Mouse (Mus musculus) CD4-positive, CD25-positive, alpha-beta regulatory T cell, adult 4 months (primary cell): ENCODE data around the gene C8b. TPM values are rescaled to one million over a fixed set of nuclear protein-coding genes. Genes with fewer than 3 reads are reported as not detected.

Experiments used
- ATAC-seq: one replicate; pipeline ENCODE4 v1.8.0; 2017
- polyA plus RNA-seq, 2 experiments: library from polyadenylated mRNA; unstranded; fragments of 100-300 nt; shearing (Covaris generic); gene quantifications; one replicate each; pipeline ENCODE4 v1.2.1; 2017

C8b gene
- polyA plus RNA-seq = not detected

- ATAC-seq = no peak
Measured at GRCm38 (mm10) chr4:104766065-104766464, at the start of gene C8b. Gene C8b, plus strand, starts transcription at chr4:104766317.

DNA sequence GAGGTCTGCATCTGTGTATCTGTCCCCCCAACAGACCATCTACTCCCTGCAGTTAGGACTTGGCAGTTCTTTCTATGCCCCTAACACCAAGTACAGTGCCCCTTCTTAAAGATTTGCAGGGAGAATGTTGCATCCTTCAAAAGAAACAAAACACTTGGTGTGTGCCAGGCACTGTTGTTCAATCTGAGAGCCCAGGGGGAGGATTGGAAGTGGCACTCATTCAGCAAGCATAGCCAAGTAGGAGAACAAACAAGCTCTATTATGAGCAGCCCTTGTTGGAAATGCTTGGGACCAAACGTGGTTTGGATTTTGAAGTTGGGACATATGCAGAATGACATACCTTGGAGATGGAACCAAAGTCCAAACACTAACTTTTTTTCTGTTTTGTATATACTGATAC is 49.6 kb upstream of the C8b start:
- ATAC-seq = no peak

- no peak for ATAC-seq
Measured at GRCm38 (mm10) chr4:104718973-104719795, 46.9 kb upstream of the C8b start.

- ATAC-seq = no peak
Measured at GRCm38 (mm10) chr4:104723527-104724045, 42.5 kb upstream of the C8b start.

DNA sequence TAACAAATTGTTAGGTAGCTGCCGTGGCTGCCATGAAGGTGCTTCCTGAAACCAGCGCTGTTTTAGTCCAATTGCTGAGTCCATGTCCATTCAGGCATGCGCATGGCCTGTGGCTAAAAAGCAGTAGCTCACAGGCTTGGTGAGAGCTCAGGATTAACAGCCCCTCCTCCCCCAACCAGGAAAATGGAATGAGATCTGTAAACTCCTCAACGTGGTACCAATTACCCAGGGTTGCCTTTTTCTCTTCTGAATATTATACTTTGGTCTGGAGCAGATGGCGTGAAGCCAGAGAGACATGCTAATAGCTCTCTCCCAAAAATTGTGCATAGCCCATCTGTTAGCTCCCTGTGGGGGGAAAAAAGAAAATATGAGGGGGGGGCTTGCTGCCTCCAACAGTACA is 41.9 kb upstream of the C8b start:
- no peak for ATAC-seq

- ATAC-seq = no peak
Measured at GRCm38 (mm10) chr4:104725673-104726072, 40.4 kb upstream of the C8b start.

DNA sequence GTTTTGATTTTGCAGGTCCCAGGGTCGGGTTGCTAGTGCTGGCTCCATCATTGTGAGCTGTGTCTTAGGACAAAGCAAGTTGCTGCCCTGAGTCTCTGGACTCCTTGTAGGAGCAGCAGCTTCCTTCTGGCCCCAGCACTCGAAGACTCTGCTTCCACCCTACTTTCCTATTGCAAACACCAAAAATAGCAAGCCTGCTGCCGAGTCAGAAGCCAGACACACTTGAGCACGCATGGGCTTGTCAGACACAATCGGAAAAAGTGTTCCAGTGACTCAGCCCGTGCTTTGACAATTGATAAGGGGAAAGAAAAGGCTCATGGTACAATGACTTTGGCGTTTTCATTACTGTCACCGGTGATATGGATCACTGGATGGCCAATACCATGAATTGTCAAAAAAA is 36.9 kb upstream of the C8b start:
- ATAC-seq = no peak

DNA sequence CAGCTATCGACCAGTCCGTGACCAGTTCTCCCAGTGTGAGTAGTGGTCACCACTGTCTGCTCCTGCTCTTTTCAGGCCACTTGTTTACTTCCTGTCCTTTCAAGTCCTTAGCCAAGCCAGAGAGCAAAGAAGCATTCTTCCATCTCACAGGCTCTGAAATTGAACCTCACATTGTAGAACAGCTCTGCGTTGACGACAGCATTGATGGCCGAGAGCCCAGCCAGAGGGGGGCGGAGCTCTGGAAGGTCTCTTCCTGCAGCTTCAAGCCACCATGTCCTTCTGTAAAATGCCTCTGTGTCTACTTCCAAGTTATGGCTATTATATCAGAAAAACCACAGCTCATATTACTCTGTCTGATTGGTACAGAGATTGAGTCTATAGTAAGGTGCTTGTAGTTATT is 19.6 kb upstream of the C8b start:
- ATAC-seq = no peak

DNA sequence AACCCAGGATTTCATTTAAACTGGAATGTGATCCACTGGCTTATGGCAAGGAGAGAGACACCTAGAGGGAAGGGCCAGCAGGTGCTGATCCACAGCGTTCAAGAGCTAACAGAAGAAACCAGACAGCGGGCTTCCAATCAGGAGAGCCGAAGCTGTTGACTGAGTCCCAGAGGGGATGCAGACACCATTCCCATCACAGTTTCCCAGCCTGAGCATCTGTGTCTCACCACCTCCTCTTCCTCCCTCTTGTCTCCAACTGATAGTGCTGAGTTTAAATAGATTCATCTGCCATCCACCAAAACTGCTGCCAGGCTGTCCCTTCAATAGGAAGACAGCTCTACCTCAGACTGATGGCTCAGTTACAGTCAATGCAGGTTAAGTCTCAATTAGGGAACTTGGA is 12.0 kb upstream of the C8b start:
- no peak for ATAC-seq

DNA sequence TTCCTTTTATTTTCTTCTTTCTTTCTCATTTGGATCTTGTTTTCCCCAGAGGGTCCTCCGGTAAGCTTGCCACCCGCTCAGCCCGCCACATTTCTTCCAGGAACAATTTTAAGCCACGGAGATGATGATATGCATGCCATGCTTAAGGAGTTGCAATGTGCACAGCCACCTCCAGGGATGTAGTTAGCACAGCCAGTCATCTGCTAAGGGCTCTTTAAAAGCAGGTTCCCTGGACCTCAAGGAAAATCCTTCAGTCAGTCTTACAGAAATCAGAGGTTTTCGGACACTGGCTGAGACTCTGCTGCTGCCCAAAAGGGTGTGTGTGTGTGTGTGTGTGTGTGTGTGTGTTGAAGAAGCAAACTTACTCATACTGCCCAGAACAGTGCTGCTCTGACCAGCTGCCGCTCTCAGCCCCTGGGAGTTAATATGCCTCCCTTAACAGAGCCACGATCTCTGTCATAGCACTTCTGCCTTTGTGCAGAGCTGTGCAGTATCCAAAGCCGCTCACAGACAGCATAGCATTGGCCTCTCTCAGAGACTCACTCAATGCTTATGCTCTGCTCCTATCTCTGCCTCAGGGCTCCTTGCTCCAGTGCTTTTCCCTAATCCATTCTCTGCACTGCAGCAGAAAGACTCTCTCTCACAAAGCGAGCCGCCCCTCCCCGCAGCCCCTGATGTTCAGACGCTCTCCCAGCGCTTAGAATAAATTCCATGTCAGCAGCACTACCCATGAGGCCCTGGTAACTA is 5.1 kb upstream of the C8b start:
- no peak for ATAC-seq

- ATAC-seq = no peak
Measured at GRCm38 (mm10) chr4:104768190-104768589, 2.1 kb downstream of the C8b start.

DNA sequence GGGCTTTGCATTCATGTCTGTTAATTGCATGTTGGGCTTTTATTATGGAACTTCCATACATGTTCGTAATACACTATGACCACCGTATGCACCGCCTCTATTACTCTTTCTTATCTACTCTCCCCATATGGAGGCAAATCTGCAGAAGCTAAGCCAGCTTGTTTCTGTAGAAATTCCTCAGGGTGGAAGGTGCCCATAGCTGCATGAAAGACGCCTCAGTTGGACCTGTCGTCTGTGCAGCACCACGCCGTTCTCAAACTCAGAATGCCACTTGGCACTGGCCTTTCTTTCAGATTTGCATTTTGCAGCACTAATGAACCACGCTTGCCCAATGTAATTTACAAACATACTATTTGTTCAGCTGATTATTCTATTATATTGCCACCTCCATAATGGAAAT is 3.5 kb downstream of the C8b start:
- no peak for ATAC-seq

- no peak for ATAC-seq
Measured at GRCm38 (mm10) chr4:104770331-104770730, 4.2 kb downstream of the C8b start.

DNA sequence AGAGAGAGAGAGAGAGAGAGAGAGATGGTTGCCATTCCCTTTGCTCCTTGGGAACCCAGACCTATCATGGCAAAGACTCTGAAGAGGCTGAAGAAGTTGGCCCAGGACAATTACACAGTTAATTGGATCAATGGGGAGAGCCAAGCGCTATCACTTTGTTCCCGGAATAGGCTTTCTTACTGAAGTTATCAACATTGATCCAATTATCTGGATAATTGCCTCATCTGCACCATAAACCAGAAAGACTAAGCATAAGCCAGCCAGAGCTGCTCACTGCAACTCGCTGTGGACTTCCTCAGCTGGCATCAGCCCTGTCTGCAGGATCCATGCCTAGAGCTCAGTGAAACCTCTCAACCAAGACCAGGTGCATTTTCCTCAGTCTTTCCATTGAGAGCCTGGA is 9.5 kb downstream of the C8b start:
- ATAC-seq = no peak

DNA sequence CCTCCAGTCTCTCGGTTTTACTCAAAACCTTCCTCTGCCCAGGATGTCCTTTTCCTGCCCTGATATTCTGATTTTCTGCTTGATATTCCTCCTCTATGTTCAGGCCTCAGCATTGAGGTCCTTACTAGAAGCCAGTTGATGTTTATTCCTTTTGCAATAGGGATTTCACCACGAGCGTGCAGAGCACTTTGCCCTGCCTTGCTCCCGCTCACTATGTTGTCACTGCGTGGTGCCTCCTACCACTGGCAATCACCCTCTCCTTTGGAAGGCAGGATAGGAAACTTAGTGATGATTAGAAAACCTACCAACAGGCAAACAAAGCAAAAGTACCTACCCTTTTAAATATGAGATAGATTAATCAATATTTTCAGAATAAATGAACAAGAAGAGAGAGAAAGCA is 13.3 kb downstream of the C8b start:
- ATAC-seq = no peak

GRCm38 (mm10) chr4:104781441-104781840 is 15.3 kb downstream of the C8b start:
- ATAC-seq = no peak

DNA sequence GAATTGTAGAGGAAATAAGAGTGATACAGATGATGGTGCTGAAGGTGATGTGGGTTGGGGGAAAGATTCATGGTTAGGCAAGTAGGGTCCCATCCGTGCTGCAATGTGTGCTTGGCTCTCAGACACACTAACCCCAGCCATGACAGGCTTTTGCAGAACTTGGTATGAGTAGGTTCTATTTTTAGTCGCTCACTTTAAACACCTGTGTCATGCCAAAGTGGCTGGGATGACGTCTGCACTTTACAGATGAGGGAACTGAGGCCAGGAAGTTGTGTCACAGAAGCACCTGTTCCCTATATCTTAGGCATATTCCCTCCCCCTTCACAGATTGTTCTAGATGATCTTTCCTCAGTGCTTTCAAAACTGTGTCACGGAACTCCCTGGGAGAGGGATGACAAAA is 16.2 kb downstream of the C8b start:
- no peak for ATAC-seq

- ATAC-seq = no peak
Measured at GRCm38 (mm10) chr4:104792111-104792510, 26.0 kb downstream of the C8b start.

DNA sequence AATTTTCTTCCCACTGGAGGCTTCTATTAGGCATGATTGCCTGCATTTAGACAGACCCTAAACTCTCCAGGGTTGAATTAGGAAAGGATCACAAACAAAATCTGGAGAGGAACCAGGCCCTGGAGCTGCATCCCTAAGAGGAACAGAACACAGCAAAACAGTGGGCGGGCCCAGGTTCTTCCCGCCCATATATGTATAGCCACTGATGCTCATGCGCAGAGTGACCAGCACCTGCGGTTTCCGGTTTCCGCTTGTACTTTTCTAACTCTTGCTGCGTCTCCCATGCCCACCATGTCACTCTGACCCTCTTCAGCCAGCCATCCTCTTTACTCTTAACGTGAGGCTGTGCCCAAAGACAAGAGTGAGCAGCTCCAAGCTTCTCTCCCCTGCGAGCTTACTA is 32.8 kb downstream of the C8b start:
- ATAC-seq = no peak

GRCm38 (mm10) chr4:104801625-104802024 is 35.5 kb downstream of the C8b start:
- ATAC-seq = no peak

GRCm38 (mm10) chr4:104804100-104804499 is 38.0 kb downstream of the C8b start:
- ATAC-seq = no peak

DNA sequence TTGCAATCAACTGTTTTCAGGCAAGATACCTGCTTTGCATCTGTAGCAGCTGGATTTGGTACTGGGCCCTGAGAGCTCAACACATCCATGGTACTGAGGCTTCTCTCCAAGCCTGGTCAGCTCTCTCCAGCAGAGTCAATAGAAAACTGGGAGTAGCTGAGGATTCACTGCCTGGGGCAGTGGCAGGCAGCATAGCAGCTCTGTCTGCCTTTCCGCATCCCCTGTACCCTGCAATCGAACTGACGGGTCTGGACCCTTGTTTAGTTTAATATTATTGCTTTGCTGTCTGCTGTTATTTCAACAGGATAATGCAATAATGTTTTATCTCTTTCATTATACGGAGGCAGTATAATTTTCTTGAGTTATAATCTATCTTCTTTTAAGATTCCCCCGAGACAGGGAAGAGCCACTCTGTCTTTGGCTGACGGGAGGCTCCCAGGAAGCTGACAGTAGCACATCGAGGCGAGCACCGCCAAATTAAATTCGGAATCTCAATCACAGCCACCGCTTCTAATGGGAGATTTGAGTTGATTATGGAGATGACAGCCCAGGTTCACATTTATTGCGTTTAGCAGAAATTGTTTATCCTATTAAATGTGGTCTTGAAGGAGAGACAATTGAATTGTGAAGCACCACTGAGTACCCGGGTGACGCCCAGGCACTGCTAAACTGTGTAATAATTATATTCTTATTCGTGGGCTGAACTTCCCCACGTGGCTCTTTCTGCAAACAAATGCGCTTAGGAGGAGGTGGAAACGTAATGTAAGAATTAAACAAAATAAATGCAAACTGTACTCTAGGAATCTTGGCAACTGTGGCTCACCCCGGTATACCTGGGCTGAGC is 39.5 kb downstream of the C8b start:
- no peak for ATAC-seq

DNA sequence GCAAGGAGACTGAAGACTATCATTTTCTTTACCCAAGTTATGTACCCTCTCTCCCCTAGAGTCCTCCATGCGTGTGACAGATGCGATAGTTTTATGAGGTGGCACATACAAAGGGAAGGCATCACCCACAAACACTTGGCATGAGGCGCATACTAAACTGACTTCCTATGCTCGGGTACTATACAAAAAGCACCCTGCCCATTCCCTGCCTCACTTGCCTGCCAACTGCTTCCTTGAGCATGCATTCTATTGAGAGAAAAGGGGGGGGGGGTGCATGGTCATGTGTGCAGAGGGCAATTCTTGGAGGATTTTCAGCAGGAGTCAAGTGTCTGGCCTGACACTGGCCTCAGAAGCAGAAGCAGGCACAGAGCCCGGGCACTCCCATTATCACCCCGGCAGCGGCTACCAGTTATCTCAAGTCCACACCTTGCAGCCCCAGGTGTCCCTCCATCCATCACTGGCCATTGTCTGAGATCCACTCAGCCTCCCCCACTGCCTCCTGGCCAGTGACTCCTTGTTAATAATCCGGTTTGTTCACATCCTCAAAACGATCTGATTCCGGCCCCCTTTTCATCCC is 44.7 kb downstream of the C8b start:
- ATAC-seq = no peak
